Mouse (Mus musculus) MN1 (cell line): ENCODE measurements around the gene Smad1.

Experiments
- DNase-seq: peaks from one replicate; pipeline ENCODE4 v3.0.0-alpha.2; 2016; ENCODE audit warnings: low spot score

The Smad1 gene

GRCm38 (mm10) chr8:79384276-79385271, 14.7 kb downstream of the Smad1 start:
- DNase-seq = no peak

- DNase-seq = peak; percentile 72
Measured at GRCm38 (mm10) chr8:79382857-79383262, 16.5 kb downstream of the Smad1 start.

GRCm38 (mm10) chr8:79381771-79382170, 17.5 kb downstream of the Smad1 start:
- DNase-seq = peak; percentile 75

- no peak for DNase-seq
Measured at GRCm38 (mm10) chr8:79380386-79380785, 18.9 kb downstream of the Smad1 start.

- DNase-seq = no peak
Measured at GRCm38 (mm10) chr8:79379971-79380370, 19.3 kb downstream of the Smad1 start.

GRCm38 (mm10) chr8:79376648-79377047, 22.7 kb downstream of the Smad1 start:
- no peak for DNase-seq

- no peak for DNase-seq
Measured at GRCm38 (mm10) chr8:79375775-79376123, 23.6 kb downstream of the Smad1 start.

- no peak for DNase-seq
Measured at GRCm38 (mm10) chr8:79375074-79375774, 24.1 kb downstream of the Smad1 start.

GRCm38 (mm10) chr8:79374410-79374809, 24.9 kb downstream of the Smad1 start:
- DNase-seq = no peak

GRCm38 (mm10) chr8:79373563-79373962, 25.8 kb downstream of the Smad1 start:
- DNase-seq = no peak

GRCm38 (mm10) chr8:79372960-79373359, 26.4 kb downstream of the Smad1 start:
- DNase-seq = no peak

GRCm38 (mm10) chr8:79372521-79372920, 26.8 kb downstream of the Smad1 start:
- peak; percentile 46 for DNase-seq

GRCm38 (mm10) chr8:79372084-79372483, 27.2 kb downstream of the Smad1 start:
- peak; percentile 48 for DNase-seq

- no peak for DNase-seq
Measured at GRCm38 (mm10) chr8:79370646-79371290, 28.6 kb downstream of the Smad1 start.

GRCm38 (mm10) chr8:79369163-79369562, 30.2 kb downstream of the Smad1 start:
- DNase-seq = no peak

GRCm38 (mm10) chr8:79367959-79368358, 31.4 kb downstream of the Smad1 start:
- no peak for DNase-seq

- no peak for DNase-seq
Measured at GRCm38 (mm10) chr8:79367350-79367749, 32.0 kb downstream of the Smad1 start.

- DNase-seq = no peak
Measured at GRCm38 (mm10) chr8:79366227-79366626, 33.1 kb downstream of the Smad1 start.

GRCm38 (mm10) chr8:79365707-79366106, 33.6 kb downstream of the Smad1 start:
- DNase-seq = no peak

GRCm38 (mm10) chr8:79364806-79365205, 34.5 kb downstream of the Smad1 start:
- DNase-seq = no peak

GRCm38 (mm10) chr8:79362430-79362829, 36.9 kb downstream of the Smad1 start:
- no peak for DNase-seq

- DNase-seq = no peak
Measured at GRCm38 (mm10) chr8:79360774-79361527, 38.4 kb downstream of the Smad1 start.
